Mouse (Mus musculus) CD8-positive naive resting alpha-beta T cell, adult 2 months (primary cell): ENCODE data around the gene Elmod3.
"Not testable (repeated sequence)": the region's sequence is repeated elsewhere in the genome, so short reads cannot be mapped to it uniquely, and the experiment has no call there.

Experiments
- DNase-seq, 2 experiments: peaks; one replicate each; pipeline ENCODE4 v3.0.0; 2022; ENCODE audit warnings: low read depth in 2 of 2, low spot score in 2 of 2

Gene Elmod3

DNA sequence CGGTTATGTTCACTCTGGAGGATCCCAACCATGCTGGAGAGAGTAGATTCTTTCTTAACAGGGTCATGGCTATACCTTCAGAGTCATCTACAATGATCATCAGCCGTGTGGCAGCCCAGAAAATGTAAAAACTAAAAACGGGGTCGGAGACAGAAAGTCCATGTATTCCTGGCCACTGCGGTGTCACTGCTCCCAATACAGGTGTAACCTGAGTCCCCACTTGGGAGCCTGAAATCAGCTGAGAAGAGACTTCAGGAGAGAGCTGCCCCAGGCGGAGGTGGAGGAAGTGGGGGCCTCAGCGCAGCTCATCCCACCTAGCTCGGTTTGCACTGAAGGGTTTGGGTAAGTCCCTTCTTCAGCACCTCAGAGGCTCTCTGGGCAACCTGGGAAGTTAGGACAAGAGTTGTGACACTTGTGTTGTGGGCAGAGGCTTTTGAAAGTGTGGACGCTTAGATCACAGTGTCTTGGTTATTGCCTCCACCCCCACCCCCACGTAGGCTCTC, 60.2 kb downstream of the Elmod3 start:
- no peak for DNase-seq

DNA sequence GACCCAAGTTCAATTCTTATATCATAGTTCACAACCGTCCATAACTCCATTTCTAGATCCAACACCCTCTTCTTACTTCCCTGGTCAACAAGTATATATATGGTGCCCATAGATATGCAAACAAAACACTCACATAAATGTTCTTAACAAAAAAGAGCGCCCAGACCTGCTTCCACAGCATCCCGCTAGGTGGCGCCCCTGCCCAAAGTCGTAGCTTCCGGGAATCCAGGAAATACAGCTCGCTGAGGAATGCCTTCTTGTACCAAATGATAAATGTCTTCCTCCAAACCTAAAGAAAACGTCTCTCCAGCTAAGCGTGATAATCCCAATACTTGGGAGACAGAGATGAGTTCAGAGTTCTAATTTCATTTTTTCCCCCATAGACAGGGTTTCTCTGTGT, 63.0 kb downstream of the Elmod3 start:
- peak; percentile 84 to 91 for DNase-seq

DNA sequence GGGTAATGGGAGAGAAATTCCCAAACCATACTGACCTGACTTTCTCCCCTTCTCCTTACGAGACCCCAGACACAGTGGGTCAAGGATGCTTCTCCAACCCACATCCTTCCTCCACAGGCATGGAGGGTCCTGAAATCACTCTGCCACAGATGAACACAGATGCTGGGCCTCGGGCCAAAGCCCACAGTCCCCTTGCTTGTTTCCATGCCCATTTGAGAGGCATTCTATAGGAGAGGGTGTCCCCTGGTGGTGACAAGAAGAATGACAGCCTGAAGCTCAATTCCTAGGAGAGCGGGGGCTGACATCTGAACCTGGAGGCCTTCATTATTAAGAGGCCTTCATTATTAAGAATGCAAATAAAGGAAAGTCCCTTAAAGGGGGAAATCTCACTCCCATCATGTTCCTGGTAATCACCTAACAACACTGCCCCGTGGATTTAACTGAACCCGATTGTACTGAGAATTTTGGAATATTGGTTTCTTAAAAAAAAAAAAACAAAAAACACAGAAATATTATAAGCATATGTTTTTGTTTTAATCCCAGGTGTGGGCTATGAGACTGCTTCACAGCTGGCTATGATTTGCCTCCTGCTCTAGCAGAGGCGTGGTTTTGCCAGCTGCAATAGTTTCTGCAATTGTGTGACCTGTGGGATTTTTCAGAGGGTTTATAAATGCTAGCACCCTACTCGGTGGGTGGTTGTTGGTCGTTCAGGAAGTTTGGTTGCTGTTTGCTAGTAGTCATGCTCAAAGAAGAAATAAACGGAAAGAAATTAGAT, 64.0 kb downstream of the Elmod3 start:
- DNase-seq: peak; percentile 52 to 61

DNA sequence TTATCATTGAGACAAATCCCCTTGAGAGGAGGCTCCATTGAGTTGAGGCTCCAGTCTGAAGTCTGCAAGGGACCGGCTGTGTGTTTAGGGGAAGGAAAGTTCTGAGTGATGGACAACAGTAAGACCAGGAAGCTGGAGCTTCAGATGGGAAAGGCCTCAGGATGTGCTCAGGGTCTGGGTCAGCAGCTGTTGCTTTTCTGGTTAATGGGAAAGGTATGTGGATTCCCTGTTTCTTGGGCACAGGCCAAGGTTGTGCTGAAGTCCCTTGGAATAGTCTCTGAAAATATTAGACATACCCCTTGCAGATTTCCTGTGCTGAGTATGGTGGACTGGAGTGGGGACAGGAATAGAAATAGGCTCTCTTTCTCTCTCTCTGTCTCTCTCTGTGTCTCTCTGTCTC, 64.7 kb downstream of the Elmod3 start:
- DNase-seq: not testable (repeated sequence)

DNA sequence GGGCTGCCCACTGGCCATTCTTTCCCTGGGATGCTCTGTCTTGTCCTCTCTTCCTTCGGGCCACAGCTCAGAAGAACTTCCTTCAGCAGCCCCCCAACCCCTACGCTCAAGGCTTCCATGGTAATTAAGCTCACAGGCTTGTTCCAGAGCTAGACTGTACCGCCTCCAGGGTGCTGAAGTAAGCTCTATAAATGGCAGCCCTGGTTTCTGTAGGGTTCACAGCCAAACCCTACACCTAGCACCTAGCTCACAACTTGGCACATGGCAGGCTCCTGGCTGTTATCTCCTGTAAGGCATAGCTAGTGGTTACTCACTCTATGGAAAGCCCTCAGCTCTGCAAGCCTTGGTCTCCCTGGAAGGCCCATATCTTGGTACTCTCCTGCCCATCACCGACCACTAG, 65.6 kb downstream of the Elmod3 start:
- DNase-seq: no peak

DNA sequence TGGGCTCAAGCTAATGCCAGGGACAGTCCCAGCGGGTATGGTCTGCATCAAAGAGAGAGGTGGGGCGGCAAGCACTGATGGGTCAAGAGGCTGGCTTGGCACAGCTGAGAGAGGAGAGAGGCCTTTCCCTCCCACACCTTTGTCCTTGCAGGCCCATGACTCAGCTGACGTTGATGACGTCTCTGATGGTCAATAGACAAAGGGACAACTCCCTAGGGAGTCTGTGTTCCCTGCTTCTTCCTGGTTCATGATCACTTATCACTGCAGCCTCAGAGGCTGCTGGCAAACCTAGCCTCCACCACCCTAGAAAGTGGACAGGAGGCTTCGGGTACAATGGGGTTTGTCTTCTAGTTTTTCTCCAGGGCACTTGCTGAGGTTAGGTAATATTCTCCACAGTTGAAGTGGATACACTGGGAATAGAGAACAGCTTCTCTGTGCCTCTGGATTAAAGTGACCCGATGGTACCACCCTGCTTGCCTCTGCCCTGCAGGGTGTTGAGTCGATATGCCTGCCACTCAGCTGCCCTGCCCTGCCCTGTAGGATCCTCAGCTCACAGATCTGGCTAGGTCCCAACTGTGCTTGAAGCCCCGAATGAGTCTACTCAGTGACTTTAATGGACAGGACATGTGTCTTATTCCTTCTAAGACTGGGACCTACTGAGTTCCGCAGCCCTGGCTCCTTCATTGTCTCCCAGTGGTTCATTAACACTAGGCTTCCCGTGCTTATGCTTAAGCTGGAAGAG, 69.6 kb downstream of the Elmod3 start:
- DNase-seq: no peak

DNA sequence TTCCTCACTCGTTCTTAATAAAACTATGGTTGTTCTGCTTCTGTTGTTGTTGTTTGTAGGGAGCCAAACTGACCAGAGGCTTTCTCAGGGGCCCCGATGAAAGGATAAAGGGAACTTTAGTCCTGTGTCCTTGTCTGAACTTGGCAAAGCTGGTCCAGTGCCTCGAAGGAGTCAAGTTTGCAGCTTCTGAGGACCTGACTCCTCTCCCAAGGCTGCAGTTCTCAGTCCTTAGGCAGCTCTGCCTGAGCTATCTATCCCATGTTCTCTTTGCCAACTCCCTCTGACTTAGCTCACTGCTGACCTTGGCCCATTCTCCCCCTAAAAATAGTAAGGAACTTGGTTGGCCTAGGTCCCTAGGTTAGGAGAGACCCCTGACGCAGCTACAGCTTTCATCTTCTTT, 71.1 kb downstream of the Elmod3 start:
- no peak for DNase-seq

DNA sequence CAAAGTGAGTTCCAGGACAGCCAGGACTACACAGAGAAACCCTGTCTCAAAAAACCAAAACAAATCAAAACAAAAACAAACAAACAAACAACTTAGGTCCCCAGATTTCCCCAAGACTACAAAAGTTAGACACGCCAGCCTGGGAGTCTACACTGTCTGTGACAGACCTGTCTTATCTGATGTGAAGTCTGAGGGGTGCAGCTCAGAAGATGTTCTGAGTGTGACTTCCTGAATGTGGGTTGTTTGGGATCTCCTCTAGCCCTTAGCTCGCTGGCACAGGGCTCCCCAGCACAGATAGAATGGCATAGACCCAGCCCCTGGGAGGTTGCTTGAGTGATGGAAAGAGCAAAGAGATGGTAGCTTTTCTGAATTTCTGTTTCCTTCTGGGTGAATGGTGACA, 74.1 kb downstream of the Elmod3 start:
- DNase-seq: no peak

DNA sequence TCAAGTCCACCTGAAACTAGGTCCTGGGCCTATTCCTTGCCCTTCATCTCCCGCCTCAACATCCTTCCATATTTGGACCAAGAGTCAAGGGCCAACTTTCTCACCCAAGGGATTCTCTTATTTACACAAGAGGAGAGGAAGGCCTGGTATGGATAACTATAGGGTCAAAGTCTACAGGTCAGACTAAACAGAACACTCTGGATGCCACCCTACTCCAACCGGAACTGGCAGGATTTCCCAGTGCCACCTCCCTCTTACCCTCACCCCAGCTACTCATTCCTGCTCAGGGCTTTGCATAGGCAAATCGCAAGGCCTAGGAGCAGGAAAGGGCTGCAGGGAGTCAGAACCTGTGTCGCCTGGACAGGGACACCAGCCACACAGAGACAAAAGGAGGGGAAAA, 75.0 kb downstream of the Elmod3 start:
- DNase-seq: no peak

DNA sequence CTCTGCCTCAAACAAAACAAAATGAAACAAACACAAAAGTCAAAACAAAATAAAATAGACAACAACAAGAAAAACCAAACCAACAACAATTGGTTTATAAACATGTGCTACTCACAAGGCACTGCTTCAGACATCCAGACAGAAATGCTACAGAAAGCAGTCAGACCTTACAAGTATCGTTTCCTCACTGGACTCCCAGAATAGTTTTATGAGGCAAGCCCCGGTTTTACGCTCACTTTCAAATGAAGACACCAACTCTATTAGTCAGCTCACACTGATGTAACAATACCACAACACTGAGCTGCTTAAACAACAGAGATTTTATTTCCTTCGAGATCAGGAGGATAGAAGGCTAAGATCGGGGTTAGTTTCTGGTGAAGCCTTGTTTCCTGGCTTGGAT, 75.9 kb downstream of the Elmod3 start:
- no peak for DNase-seq

DNA sequence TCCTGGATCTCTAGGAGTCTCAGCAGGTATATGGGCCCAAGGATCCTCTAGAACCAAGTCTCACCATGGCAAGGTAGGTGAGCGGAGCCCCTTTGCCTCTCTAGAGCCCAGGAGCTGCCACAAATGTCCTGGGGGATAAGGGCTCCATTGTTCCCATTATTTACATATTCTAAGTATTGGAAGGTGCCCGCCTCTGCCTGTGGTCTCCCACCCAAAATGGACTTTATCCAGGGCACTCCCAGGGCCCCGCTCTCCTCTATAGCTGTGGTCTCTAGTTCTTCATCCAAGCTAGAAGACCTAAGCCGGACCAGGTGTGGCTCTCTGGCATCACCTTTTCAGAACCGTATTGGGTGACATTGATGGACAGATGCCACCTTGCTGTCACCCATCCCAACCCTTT, 76.6 kb downstream of the Elmod3 start, which contains the start of gene Sh2d6:
TSS of gene Sh2d6 (minus strand) at position 101 of the 400 bp plus-strand sequence.
- no peak for DNase-seq

DNA sequence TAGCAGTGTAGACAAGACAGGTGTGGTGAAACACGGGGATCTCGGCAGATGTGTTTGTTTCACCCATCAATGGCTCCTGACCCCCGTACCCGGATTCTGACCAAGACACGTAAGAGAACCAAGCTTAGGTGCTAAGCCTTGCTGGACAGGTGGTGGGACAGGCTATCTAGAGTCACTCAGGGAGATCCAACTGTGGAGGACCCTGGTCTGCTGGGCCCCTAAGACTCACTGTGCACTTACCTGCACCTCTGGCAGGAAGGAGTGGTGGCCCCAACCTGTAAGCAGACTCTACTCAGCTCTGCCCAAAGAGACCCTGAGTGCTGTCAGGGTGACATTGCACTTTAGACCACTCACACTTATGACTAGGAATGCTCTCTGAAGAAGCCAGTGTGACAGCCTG, 77.3 kb downstream of the Elmod3 start:
- DNase-seq: no peak

DNA sequence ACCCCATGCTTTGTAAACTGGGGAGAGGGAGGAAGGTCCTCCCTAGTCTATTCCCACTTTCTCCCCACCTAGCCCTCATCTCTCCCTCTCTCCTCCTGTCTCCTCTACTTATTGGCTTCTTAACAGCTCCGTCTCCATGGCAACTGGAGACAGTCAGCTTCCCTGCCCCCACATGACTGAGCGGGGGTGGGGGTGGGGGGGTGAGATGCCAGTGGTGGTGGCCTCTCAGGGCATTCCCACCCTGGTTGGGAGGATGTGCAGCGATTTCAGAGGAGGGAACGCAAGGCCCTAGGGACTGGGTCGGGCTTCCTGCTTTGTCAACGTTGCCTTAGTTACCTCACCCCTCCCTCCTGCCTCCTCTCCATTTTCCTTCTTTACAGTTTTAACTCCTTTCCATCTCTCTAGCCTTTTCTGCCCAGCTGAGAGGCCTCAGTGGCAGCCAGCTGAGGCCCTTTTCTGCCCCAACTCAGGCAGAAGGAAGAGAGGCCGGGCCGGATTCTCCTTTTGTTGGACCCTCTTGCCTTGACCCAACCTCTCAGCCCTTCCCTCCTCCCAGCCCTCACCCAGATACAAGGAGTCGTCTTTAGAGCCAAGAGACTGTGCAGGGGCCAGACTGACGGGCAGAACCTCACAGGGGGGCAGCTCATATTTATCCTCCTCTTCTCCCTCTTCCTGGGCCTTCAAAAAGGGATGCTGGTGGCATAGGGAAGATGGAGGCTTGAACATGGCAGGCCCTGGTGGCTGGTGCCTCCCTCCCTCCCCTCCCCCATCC, 78.1 kb downstream of the Elmod3 start:
- no peak for DNase-seq

DNA sequence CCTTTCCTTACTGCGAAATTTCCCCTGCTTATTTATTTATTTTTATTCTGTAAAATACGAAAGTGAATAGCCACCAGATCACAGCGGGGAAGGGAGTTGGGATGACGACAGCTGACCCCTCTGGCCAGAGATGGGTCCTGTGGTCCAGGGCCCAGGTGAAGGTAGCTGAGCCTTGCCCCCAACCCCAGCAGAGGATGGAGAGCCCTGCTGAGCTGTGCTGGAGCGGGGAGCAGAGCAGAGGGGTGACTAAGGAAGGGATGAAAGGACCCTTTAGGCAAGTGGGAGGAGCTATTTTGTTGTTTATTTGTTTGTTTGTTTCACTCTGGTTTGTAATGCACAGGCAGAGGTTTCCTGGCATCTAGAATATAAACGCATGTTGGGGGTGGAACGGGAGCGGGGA, 78.9 kb downstream of the Elmod3 start:
- no peak for DNase-seq

DNA sequence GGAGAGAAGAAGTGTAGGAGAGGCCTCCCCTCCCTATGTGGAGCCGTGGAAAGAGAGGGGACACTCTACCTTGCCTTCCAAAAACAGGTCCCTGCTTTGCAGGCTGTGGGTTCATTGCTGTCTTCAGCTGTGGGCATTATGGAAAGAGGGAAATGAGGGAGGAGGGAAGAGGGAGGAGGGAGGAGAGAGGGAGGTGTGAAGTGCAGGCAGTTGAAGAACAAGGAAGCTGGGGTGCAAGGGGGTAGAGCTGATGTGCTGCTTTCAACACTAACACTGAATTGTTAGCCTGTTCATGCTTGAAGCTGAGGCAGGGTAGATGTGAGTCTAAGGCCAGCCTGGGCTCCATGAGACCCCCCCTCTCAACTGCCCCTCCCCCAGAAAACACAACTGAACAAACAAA, 79.4 kb downstream of the Elmod3 start:
- no peak for DNase-seq
